Mouse (Mus musculus): ENCODE measurements at regions not wholly inside any gene's neighbourhood (a gene's known extent, or its start where the extent isn't known, plus 50 kb on each side); places are given as distances from the start of the nearest gene placed in this dataset.

DNA sequence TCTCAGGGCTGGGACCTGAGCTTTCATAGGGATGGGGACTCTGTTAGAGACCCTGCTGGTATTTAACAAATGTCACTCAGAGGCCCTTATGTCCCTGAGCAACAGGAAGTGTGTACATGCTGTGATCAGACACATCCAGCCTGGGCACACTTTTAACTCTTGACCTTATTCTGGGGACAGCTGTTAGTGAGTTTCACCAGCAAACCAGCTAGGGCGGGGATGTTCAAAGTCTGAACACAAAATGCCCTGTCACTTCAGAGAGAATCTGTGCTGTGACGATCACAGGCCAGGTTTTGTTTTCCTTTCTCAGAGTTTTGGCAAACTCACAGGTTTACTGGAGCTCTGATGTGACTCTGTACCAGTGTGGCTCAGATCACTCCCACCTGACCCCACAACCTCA lies 227.2 kb upstream of the Kirrel3 start:
- no peak overlapping the region for H3K9ac ChIP-seq (replicated peaks; ENCODE audit: low read depth, low read length)
- H3K4me3 ChIP-seq (ENCODE audit: low read depth, low read length) = no peak overlapping the region
- 56% methylated on average over 2 of the region's 2 CpGs for WGBS

DNA sequence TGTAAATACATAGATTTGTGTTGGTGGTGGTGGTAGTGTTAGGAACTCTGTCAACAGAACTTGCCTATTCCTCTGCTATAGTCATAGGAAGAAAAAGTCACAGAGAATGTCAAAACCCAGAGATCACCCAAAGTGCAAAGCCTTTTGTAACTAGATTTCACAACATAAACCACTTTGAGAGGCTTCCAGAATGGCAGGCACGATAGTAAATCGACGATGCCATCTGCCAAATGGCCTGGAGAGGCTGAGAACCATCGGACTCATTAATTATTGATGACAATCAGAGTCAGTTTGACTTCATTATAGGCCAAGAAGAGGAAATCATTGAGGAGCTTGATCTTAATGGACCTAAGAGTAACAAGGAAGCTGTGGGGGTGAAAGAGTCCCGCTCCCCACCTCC lies 207.6 kb upstream of the Kirrel3 start:
- Histone ChIP-seq H3K27ac (ENCODE audit: low read depth) (no peak overlapping the region), H3K27me3 (ENCODE audit: control insufficient read depth, insufficient read depth, low read length) (no peaks in the 10 kb centered on the region), H3K4me1 (ENCODE audit: control insufficient read depth, insufficient read depth) (no peaks in the 10 kb centered on the region), H3K4me2 (ENCODE audit: low read depth, low read length) (no peak overlapping the region), H3K36me3 (replicated peaks; ENCODE audit: control insufficient read depth, insufficient read depth, low read length) (no peaks in the 10 kb centered on the region), H3K9ac (replicated peaks; ENCODE audit: low read depth, low read length) (no peak overlapping the region), H3K4me3 (ENCODE audit: low read depth, low read length) (no peak overlapping the region), H3K9me3 (replicated peaks; ENCODE audit: control insufficient read depth, low read length) (no peaks in the 10 kb centered on the region)
- DNase-seq (ENCODE audit: low spot score) = no peak
- ATAC-seq (ENCODE audit: insufficient read depth, low read depth) = no peak
- 90% methylated on average over 5 of the region's 5 CpGs for WGBS
- TF ChIP-seq CTCF (IDR thresholded peaks at IDR 0.05; ENCODE audit: low read depth) = no peak

More for the DNA sequence above, 227.2 kb upstream of the Kirrel3 start:
- TF ChIP-seq EP300 (IDR thresholded peaks at IDR 0.05; ENCODE audit: low read depth) = no peak
- no peak for TF ChIP-seq CTCF (IDR thresholded peaks at IDR 0.05; ENCODE audit: low read depth)
- no peaks in the 10 kb centered on the region for H3K36me3 ChIP-seq (replicated peaks; ENCODE audit: control insufficient read depth, insufficient read depth, low read length)
- H3K4me1 ChIP-seq (ENCODE audit: control insufficient read depth, insufficient read depth) = no peaks in the 10 kb centered on the region
- DNase-seq (ENCODE audit: low spot score) (no peak), ATAC-seq (ENCODE audit: insufficient read depth, low read depth) (no peak)
- H3K27me3 ChIP-seq (ENCODE audit: control insufficient read depth, insufficient read depth, low read length) = no peaks in the 10 kb centered on the region
- no peak overlapping the region for H3K4me2 ChIP-seq (ENCODE audit: low read depth, low read length)
- H3K27ac ChIP-seq (ENCODE audit: low read depth) = no peak overlapping the region
- H3K9me3 ChIP-seq (replicated peaks; ENCODE audit: control insufficient read depth, low read length) = no peaks in the 10 kb centered on the region

DNA sequence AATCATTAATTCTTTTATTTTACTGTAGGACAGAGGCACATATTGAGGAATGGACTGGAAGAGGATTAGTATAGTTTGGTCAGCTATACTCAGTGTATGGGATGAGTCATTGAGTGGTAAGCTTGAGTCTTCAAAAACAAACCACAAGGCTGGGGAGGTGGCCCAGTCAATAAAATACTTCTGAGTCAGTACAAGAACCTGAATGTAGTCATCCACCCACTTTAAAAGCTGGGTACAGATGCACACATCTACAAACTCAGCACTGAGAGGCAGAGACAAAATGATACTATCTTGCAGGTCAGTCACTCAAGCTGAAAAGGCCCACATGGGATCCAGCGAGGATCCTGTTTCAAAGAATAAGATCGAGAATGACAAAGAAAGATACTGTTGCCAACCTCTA lies 206.3 kb upstream of the Kirrel3 start:
- Histone ChIP-seq H3K27me3 (ENCODE audit: control insufficient read depth, insufficient read depth, low read length) (no peaks in the 10 kb centered on the region), H3K9ac (replicated peaks; ENCODE audit: low read depth, low read length) (no peak overlapping the region), H3K4me3 (ENCODE audit: low read depth, low read length) (no peak overlapping the region), H3K36me3 (replicated peaks; ENCODE audit: control insufficient read depth, insufficient read depth, low read length) (no peaks in the 10 kb centered on the region), H3K27ac (ENCODE audit: low read depth) (no peak overlapping the region), H3K9me3 (replicated peaks; ENCODE audit: control insufficient read depth, low read length) (no peaks in the 10 kb centered on the region), H3K4me1 (ENCODE audit: control insufficient read depth, insufficient read depth) (no peaks in the 10 kb centered on the region), H3K4me2 (ENCODE audit: low read depth, low read length) (no peak overlapping the region)
- no peak for DNase-seq (ENCODE audit: low spot score)
- TF ChIP-seq EP300 (IDR thresholded peaks at IDR 0.05; ENCODE audit: low read depth) (no peak), CTCF (IDR thresholded peaks at IDR 0.05; ENCODE audit: low read depth) (no peak)
- no peak for ATAC-seq (ENCODE audit: insufficient read depth, low read depth)
- WGBS = 75% methylated on average over 2 of the region's 2 CpGs

DNA sequence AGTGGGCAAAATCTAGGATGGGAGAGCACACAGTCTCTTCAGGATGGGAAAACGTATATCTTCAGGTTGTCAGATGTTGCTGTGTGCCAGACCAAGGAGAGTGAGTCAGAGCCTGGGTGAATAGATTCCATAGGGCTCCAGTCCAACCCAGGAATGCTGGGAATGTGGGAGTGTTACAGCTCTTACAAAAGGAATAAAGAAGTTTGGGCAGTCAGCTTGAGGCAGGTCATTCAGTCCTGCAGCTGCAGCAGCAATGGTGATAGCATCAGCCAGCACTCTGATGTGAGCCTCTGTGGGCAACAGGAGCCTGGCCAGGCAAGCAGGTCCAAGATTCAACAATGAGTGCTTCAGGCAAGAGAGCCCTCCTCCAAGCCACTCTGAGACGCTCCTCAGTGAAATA lies 205.8 kb upstream of the Kirrel3 start:
- TF ChIP-seq EP300 (IDR thresholded peaks at IDR 0.05; ENCODE audit: low read depth) = no peak
- no peak for TF ChIP-seq CTCF (IDR thresholded peaks at IDR 0.05; ENCODE audit: low read depth)
- Histone ChIP-seq H3K9ac (replicated peaks; ENCODE audit: low read depth, low read length) (no peak overlapping the region), H3K9me3 (replicated peaks; ENCODE audit: control insufficient read depth, low read length) (no peaks in the 10 kb centered on the region), H3K4me2 (ENCODE audit: low read depth, low read length) (no peak overlapping the region), H3K36me3 (replicated peaks; ENCODE audit: control insufficient read depth, insufficient read depth, low read length) (no peaks in the 10 kb centered on the region), H3K4me3 (ENCODE audit: low read depth, low read length) (no peak overlapping the region), H3K4me1 (ENCODE audit: control insufficient read depth, insufficient read depth) (no peaks in the 10 kb centered on the region), H3K27me3 (ENCODE audit: control insufficient read depth, insufficient read depth, low read length) (no peaks in the 10 kb centered on the region), H3K27ac (ENCODE audit: low read depth) (no peak overlapping the region)
- ATAC-seq (ENCODE audit: insufficient read depth, low read depth) (no peak), DNase-seq (ENCODE audit: low spot score) (peak; percentile 14)
- WGBS = 24% methylated on average over 2 of the region's 2 CpGs

DNA sequence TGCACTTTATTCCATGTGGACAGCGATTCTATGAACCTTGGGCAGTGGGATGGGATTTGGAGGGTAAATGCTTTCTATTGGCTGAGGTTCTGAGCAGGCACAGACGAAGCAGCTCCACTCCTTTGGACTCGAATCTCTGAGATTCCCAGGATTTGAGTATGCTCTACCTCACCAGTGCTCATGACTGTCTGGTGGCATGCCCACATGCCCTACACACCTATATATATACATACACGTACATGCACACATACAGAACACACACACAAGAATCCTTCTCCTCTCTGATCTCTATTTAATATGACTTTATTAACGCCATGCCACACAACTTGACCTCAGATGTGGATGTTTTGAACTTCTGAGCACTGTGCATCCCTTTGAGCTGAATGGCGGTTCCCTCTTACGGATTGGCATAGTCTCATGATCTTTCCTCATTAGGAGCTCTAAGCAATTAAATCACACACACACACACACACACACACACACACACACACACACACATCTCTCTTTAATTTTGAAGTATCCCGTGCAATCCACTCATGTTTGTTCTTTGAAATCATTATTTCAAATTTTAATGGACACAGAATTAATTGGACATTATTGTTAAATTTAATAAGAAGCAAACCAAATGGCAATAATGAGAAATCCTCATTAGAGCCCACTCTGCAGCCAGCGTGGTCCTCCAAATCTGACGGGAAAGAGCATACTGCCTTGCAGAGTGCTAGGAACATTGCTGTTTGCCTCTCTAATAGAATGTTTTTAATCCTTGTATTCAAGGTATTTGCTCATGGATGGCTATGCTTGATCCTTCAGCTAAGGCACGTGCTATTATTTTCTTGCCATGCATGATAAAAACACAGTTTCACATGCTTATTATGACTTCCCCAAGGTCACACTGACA lies 205.1 kb upstream of the Kirrel3 start:
- DNase-seq (ENCODE audit: low spot score) (no peak), ATAC-seq (ENCODE audit: insufficient read depth, low read depth) (no peak)
- 73% methylated on average over 11 of the region's 11 CpGs for WGBS
- no peak overlapping the region for H3K27ac ChIP-seq (ENCODE audit: low read depth)
- no peaks in the 10 kb centered on the region for H3K27me3 ChIP-seq (ENCODE audit: control insufficient read depth, insufficient read depth, low read length)
- H3K4me1 ChIP-seq (ENCODE audit: control insufficient read depth, insufficient read depth) = no peaks in the 10 kb centered on the region
- H3K9ac ChIP-seq (replicated peaks; ENCODE audit: low read depth, low read length) = no peak overlapping the region
- H3K4me2 ChIP-seq (ENCODE audit: low read depth, low read length) = no peak overlapping the region
- H3K9me3 ChIP-seq (replicated peaks; ENCODE audit: control insufficient read depth, low read length) = no peaks in the 10 kb centered on the region
- no peaks in the 10 kb centered on the region for H3K36me3 ChIP-seq (replicated peaks; ENCODE audit: control insufficient read depth, insufficient read depth, low read length)
- H3K4me3 ChIP-seq (ENCODE audit: low read depth, low read length) = no peak overlapping the region
- no peak for TF ChIP-seq CTCF (IDR thresholded peaks at IDR 0.05; ENCODE audit: low read depth)
- TF ChIP-seq EP300 (IDR thresholded peaks at IDR 0.05; ENCODE audit: low read depth) = no peak

DNA sequence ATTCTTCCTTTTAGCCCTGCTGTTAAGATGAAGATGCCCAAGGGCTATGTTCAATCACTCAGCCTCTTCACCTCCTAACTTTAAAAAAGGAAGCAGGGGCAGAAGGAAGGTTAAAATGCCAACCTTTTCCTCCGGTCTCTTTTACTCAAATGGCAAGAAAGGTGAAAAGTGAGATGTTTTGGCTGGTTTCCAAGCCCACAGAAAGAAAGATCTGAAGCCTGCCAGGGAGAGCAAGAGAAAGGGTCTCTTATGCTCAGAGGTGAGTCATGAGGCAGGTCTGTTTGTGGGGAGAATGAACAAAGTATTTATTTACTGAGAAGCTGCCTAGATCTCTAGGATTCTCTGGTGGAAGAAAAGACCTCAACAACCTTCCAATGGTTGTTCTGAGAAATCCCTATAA lies 162.1 kb upstream of the Kirrel3 start:
- Histone ChIP-seq H3K27me3 (ENCODE audit: control insufficient read depth, insufficient read depth, low read length) (no peaks in the 10 kb centered on the region), H3K27ac (ENCODE audit: low read depth) (no peak overlapping the region), H3K9me3 (replicated peaks; ENCODE audit: control insufficient read depth, low read length) (no peaks in the 10 kb centered on the region), H3K4me1 (ENCODE audit: control insufficient read depth, insufficient read depth) (no peaks in the 10 kb centered on the region), H3K36me3 (replicated peaks; ENCODE audit: control insufficient read depth, insufficient read depth, low read length) (no peaks in the 10 kb centered on the region), H3K4me2 (ENCODE audit: low read depth, low read length) (no peak overlapping the region), H3K9ac (replicated peaks; ENCODE audit: low read depth, low read length) (no peak overlapping the region), H3K4me3 (ENCODE audit: low read depth, low read length) (no peak overlapping the region)
- 24% methylated on average over 1 of the region's 1 CpGs for WGBS
- DNase-seq (ENCODE audit: low spot score) (no peak), ATAC-seq (ENCODE audit: insufficient read depth, low read depth) (no peak)
- TF ChIP-seq EP300 (IDR thresholded peaks at IDR 0.05; ENCODE audit: low read depth) (no peak), CTCF (IDR thresholded peaks at IDR 0.05; ENCODE audit: low read depth) (no peak)

Data from heart, postnatal 0 days (tissue).